25 mouse cellular contexts compared by ENCODE assay signal in the genomic region with DNA sequence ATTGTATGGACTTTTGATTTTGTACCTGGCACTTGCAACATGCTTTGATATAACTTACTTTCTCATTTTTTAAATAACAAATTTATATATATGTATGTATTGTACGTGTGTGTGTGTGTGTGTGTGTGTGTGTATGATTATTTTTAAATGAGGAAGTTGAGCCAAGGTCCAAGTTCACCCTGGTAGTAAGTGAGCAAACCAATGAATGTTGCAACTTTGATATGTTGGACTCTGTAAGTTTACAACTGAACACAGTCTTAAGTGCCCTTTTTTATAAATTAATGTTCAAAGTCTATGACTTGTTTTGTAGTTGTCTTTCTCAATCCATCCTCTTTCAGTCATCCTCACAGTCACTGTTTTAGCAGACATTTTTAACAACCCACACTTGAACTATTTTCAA.
DNase-seq lines count a peak whose midpoint lies in the region; ATAC-seq and TF ChIP-seq lines count a peak whose summit lies in the region.
"Had no signal": no experiment of that assay in that cellular context is flagged by ENCODE, and none has a peak within 500 bp of the region (broad histone marks: within the 10 kb centered on the region; RNA-seq: fewer than 3 reads in every experiment).

No protein-coding gene starts in this region.

- H3K36me3 ChIP-seq in hindbrain, embryonic 10.5 days = no peaks in the 10 kb centered on the region
- no peaks in the 10 kb centered on the region for H3K36me3 ChIP-seq in hindbrain, embryonic 14.5 days (replicated peaks; ENCODE audit: control insufficient read depth, insufficient read depth)
- H3K36me3 ChIP-seq in intestine, embryonic 16.5 days (ENCODE audit: control insufficient read depth, insufficient read depth, low read length) = no peaks in the 10 kb centered on the region
- no peaks in the 10 kb centered on the region for H3K36me3 ChIP-seq in intestine, embryonic 15.5 days
- no peaks in the 10 kb centered on the region for H3K36me3 ChIP-seq in midbrain, embryonic 11.5 days (ENCODE audit: control insufficient read depth, insufficient read depth, low read length)
- H3K36me3 ChIP-seq in midbrain, postnatal 0 days (ENCODE audit: insufficient read depth, low read length) = no peaks in the 10 kb centered on the region
- H3K36me3 ChIP-seq in midbrain, embryonic 14.5 days (ENCODE audit: control insufficient read depth, insufficient read depth, low read length) = no peaks in the 10 kb centered on the region
- H3K36me3 ChIP-seq in forebrain, postnatal 0 days (ENCODE audit: insufficient read depth) = no peaks in the 10 kb centered on the region
- H3K36me3 ChIP-seq: embryonic facial prominence, embryonic 12.5 days; embryonic facial prominence, embryonic 15.5 days; heart, embryonic 12.5 days; heart, embryonic 15.5 days; hindbrain, embryonic 15.5 days had no signal

- no peaks in the 10 kb centered on the region for H3K9me3 ChIP-seq in hindbrain, embryonic 10.5 days
- H3K9me3 ChIP-seq in hindbrain, embryonic 14.5 days (ENCODE audit: control insufficient read depth, low read length) = no peaks in the 10 kb centered on the region
- no peaks in the 10 kb centered on the region for H3K9me3 ChIP-seq in intestine, embryonic 16.5 days (ENCODE audit: control insufficient read depth, low read length)
- no peaks in the 10 kb centered on the region for H3K9me3 ChIP-seq in intestine, embryonic 15.5 days
- no peaks in the 10 kb centered on the region for H3K9me3 ChIP-seq in midbrain, embryonic 11.5 days (ENCODE audit: control insufficient read depth, low read length)
- no peaks in the 10 kb centered on the region for H3K9me3 ChIP-seq in midbrain, postnatal 0 days (ENCODE audit: low read length)
- no peaks in the 10 kb centered on the region for H3K9me3 ChIP-seq in midbrain, embryonic 14.5 days (ENCODE audit: control insufficient read depth, low read length)
- no peaks in the 10 kb centered on the region for H3K9me3 ChIP-seq in forebrain, postnatal 0 days (ENCODE audit: low read length)
- H3K9me3 ChIP-seq: embryonic facial prominence, embryonic 12.5 days; embryonic facial prominence, embryonic 15.5 days; heart, embryonic 12.5 days; heart, embryonic 15.5 days; hindbrain, embryonic 15.5 days had no signal

- WGBS in hindbrain, embryonic 10.5 days = 88% methylated on average over 1 of the region's 1 CpGs
- 89% methylated on average over 1 of the region's 1 CpGs for WGBS in hindbrain, embryonic 14.5 days
- WGBS in intestine, embryonic 16.5 days = 63% methylated on average over 1 of the region's 1 CpGs
- WGBS in intestine, embryonic 15.5 days = 60% methylated on average over 1 of the region's 1 CpGs
- WGBS in midbrain, embryonic 11.5 days = 83% methylated on average over 1 of the region's 1 CpGs
- WGBS in midbrain, postnatal 0 days = 95% methylated on average over 1 of the region's 1 CpGs
- 76% methylated on average over 1 of the region's 1 CpGs for WGBS in midbrain, embryonic 14.5 days
- WGBS in forebrain, postnatal 0 days = 91% methylated on average over 1 of the region's 1 CpGs

- H3K27ac ChIP-seq in hindbrain, embryonic 10.5 days = peak overlapping the region; percentile 78
- no peak overlapping the region for H3K27ac ChIP-seq in hindbrain, embryonic 14.5 days
- no peak overlapping the region for H3K27ac ChIP-seq in intestine, embryonic 16.5 days (ENCODE audit: low read length)
- no peak overlapping the region for H3K27ac ChIP-seq in intestine, embryonic 15.5 days
- peak overlapping the region; percentile 35; the same call in 1 of the 2 replicates for H3K27ac ChIP-seq in midbrain, embryonic 11.5 days (ENCODE audit: low read depth, low read length)
- H3K27ac ChIP-seq in midbrain, postnatal 0 days (ENCODE audit: low read depth, low read length) = no peak overlapping the region
- peak overlapping the region; percentile 16 for H3K27ac ChIP-seq in midbrain, embryonic 14.5 days (replicated peaks; ENCODE audit: low read depth, low read length)
- H3K27ac ChIP-seq in forebrain, postnatal 0 days (ENCODE audit: low read depth, low read length) = no peak overlapping the region
- H3K27ac ChIP-seq: embryonic facial prominence, embryonic 12.5 days; embryonic facial prominence, embryonic 15.5 days; heart, embryonic 15.5 days; hindbrain, embryonic 15.5 days had no signal

- no peak for ATAC-seq in hindbrain, embryonic 14.5 days (ENCODE audit: low FRiP score)
- peak; percentile 48; the same call in 1 of the 2 replicates for ATAC-seq in intestine, embryonic 16.5 days
- ATAC-seq in intestine, embryonic 15.5 days = no peak
- no peak for ATAC-seq in midbrain, embryonic 11.5 days (ENCODE audit: low FRiP score)
- no peak for ATAC-seq in midbrain, postnatal 0 days (ENCODE audit: low FRiP score)
- no peak for ATAC-seq in midbrain, embryonic 14.5 days (ENCODE audit: low FRiP score, low TSS enrichment)
- no peak for ATAC-seq in forebrain, postnatal 0 days
- ATAC-seq: activated CD4-positive, CD25-positive, alpha-beta regulatory T cell, adult 4 months; forebrain, embryonic 14.5 days; inflammation-experienced regulatory T-cells, adult 6 months had no signal

- no peak for TF ChIP-seq CTCF in midbrain, postnatal 0 days (IDR thresholded peaks at IDR 0.05)
- TF ChIP-seq CTCF in forebrain, postnatal 0 days (IDR thresholded peaks at IDR 0.05; ENCODE audit: low read depth) = no peak

- H3K4me3 ChIP-seq in hindbrain, embryonic 10.5 days = no peak overlapping the region
- H3K4me3 ChIP-seq in hindbrain, embryonic 14.5 days (replicated peaks; ENCODE audit: low read length) = no peak overlapping the region
- no peak overlapping the region for H3K4me3 ChIP-seq in intestine, embryonic 16.5 days (ENCODE audit: low read length)
- H3K4me3 ChIP-seq in intestine, embryonic 15.5 days (replicated peaks) = no peak overlapping the region
- no peak overlapping the region for H3K4me3 ChIP-seq in midbrain, embryonic 11.5 days (ENCODE audit: low read depth, low read length)
- H3K4me3 ChIP-seq in midbrain, postnatal 0 days (ENCODE audit: low read depth, low read length) = no peak overlapping the region
- no peak overlapping the region for H3K4me3 ChIP-seq in midbrain, embryonic 14.5 days (replicated peaks; ENCODE audit: low read depth, low read length)
- no peak overlapping the region for H3K4me3 ChIP-seq in forebrain, postnatal 0 days (ENCODE audit: low read depth, low read length)
- H3K4me3 ChIP-seq: embryonic facial prominence, embryonic 12.5 days; embryonic facial prominence, embryonic 15.5 days; heart, embryonic 12.5 days; heart, embryonic 15.5 days; hindbrain, embryonic 15.5 days had no signal

- H3K27me3 ChIP-seq in hindbrain, embryonic 10.5 days (ENCODE audit: insufficient read depth, poor library complexity, severe bottlenecking) = no peaks in the 10 kb centered on the region
- no peaks in the 10 kb centered on the region for H3K27me3 ChIP-seq in hindbrain, embryonic 14.5 days (ENCODE audit: control insufficient read depth, insufficient read depth, low read length)
- H3K27me3 ChIP-seq in intestine, embryonic 16.5 days (replicated peaks; ENCODE audit: control insufficient read depth, insufficient read depth, low read length) = no peaks in the 10 kb centered on the region
- H3K27me3 ChIP-seq in intestine, embryonic 15.5 days (replicated peaks) = no peaks in the 10 kb centered on the region
- H3K27me3 ChIP-seq in midbrain, embryonic 11.5 days (ENCODE audit: control insufficient read depth, insufficient read depth, low read length) = no peaks in the 10 kb centered on the region
- no peaks in the 10 kb centered on the region for H3K27me3 ChIP-seq in midbrain, postnatal 0 days (ENCODE audit: insufficient read depth, low read length)
- no peaks in the 10 kb centered on the region for H3K27me3 ChIP-seq in midbrain, embryonic 14.5 days (ENCODE audit: control insufficient read depth, insufficient read depth, low read length)
- H3K27me3 ChIP-seq in forebrain, postnatal 0 days (ENCODE audit: insufficient read depth, low read length) = no peaks in the 10 kb centered on the region
- H3K27me3 ChIP-seq: embryonic facial prominence, embryonic 12.5 days; embryonic facial prominence, embryonic 15.5 days; heart, embryonic 12.5 days; heart, embryonic 15.5 days; hindbrain, embryonic 15.5 days had no signal

- no peak for DNase-seq in hindbrain, embryonic 10.5 days (ENCODE audit: low spot score)
- DNase-seq in hindbrain, embryonic 14.5 days (ENCODE audit: low spot score) = no peak
- DNase-seq in midbrain, embryonic 11.5 days (ENCODE audit: low spot score, missing footprints) = no peak
- no peak for DNase-seq in midbrain, postnatal 0 days (ENCODE audit: low spot score)
- DNase-seq in midbrain, embryonic 14.5 days = no peak
- no peak for DNase-seq in forebrain, postnatal 0 days
- DNase-seq: adrenal gland, adult 8-10 months; adrenal gland, postnatal 25 days; cerebellum, adult 18-20 months; cerebellum, adult 9-10 months; cerebellum, postnatal 14 days; gastrocnemius, postnatal 25 days; heart, adult 18-20 months; heart, postnatal 10 days; heart, postnatal 36 days had no signal

- H3K4me2 ChIP-seq in hindbrain, embryonic 14.5 days (replicated peaks) = no peak overlapping the region
- H3K4me2 ChIP-seq in intestine, embryonic 16.5 days (ENCODE audit: low read depth, low read length) = no peak overlapping the region
- no peak overlapping the region for H3K4me2 ChIP-seq in intestine, embryonic 15.5 days (replicated peaks)
- no peak overlapping the region for H3K4me2 ChIP-seq in midbrain, embryonic 11.5 days
- no peak overlapping the region for H3K4me2 ChIP-seq in midbrain, postnatal 0 days (ENCODE audit: low read depth, low read length, poor library complexity, severe bottlenecking)
- H3K4me2 ChIP-seq in midbrain, embryonic 14.5 days (ENCODE audit: low read length) = no peak overlapping the region
- no peak overlapping the region for H3K4me2 ChIP-seq in forebrain, postnatal 0 days (ENCODE audit: low read depth)
- H3K4me2 ChIP-seq: embryonic facial prominence, embryonic 12.5 days; embryonic facial prominence, embryonic 15.5 days; heart, embryonic 12.5 days; heart, embryonic 15.5 days; hindbrain, embryonic 15.5 days had no signal

- no peak overlapping the region for H3K9ac ChIP-seq in hindbrain, embryonic 14.5 days
- no peak overlapping the region for H3K9ac ChIP-seq in intestine, embryonic 16.5 days (ENCODE audit: low read depth, low read length)
- H3K9ac ChIP-seq in intestine, embryonic 15.5 days = no peak overlapping the region
- no peak overlapping the region for H3K9ac ChIP-seq in midbrain, embryonic 11.5 days (ENCODE audit: low read length)
- H3K9ac ChIP-seq in midbrain, postnatal 0 days (replicated peaks; ENCODE audit: low read length, poor library complexity, severe bottlenecking) = no peak overlapping the region
- no peak overlapping the region for H3K9ac ChIP-seq in midbrain, embryonic 14.5 days (replicated peaks; ENCODE audit: low read length)
- H3K9ac ChIP-seq in forebrain, postnatal 0 days = no peak overlapping the region
- H3K9ac ChIP-seq: embryonic facial prominence, embryonic 12.5 days; embryonic facial prominence, embryonic 15.5 days; heart, embryonic 12.5 days; heart, embryonic 15.5 days; hindbrain, embryonic 15.5 days had no signal

- H3K4me1 ChIP-seq in hindbrain, embryonic 10.5 days (replicated peaks) = peaks cover 32% of the 10 kb centered on the region
- peaks cover 7% of the 10 kb centered on the region; the same call in 1 of the 2 replicates for H3K4me1 ChIP-seq in hindbrain, embryonic 14.5 days (replicated peaks; ENCODE audit: control insufficient read depth, insufficient read depth, low read length)
- H3K4me1 ChIP-seq in intestine, embryonic 16.5 days (ENCODE audit: control insufficient read depth, insufficient read depth, low read length) = no peaks in the 10 kb centered on the region
- H3K4me1 ChIP-seq in intestine, embryonic 15.5 days (replicated peaks) = no peaks in the 10 kb centered on the region
- H3K4me1 ChIP-seq in midbrain, embryonic 11.5 days (ENCODE audit: control insufficient read depth, insufficient read depth, low read length) = no peaks in the 10 kb centered on the region; the same call in 1 of the 2 replicates
- no peaks in the 10 kb centered on the region for H3K4me1 ChIP-seq in midbrain, postnatal 0 days (ENCODE audit: insufficient read depth, low read length)
- no peaks in the 10 kb centered on the region; the same call in 1 of the 2 replicates for H3K4me1 ChIP-seq in midbrain, embryonic 14.5 days (ENCODE audit: control insufficient read depth, insufficient read depth, low read length)
- no peaks in the 10 kb centered on the region for H3K4me1 ChIP-seq in forebrain, postnatal 0 days (ENCODE audit: insufficient read depth)
- H3K4me1 ChIP-seq: embryonic facial prominence, embryonic 12.5 days; embryonic facial prominence, embryonic 15.5 days; heart, embryonic 12.5 days; heart, embryonic 15.5 days; hindbrain, embryonic 15.5 days had no signal

Comparison
In these comparisons a context has a peak if more than half of its experiments do, and no peak if none do; other contexts are left out.
1. H3K27ac ChIP-seq: peak in hindbrain, embryonic 10.5 days (single experiment), midbrain, embryonic 11.5 days (single experiment) and midbrain, embryonic 14.5 days (single experiment); none in hindbrain, embryonic 14.5 days (single experiment), intestine, embryonic 16.5 days (single experiment), intestine, embryonic 15.5 days (single experiment), midbrain, postnatal 0 days (single experiment) and forebrain, postnatal 0 days (single experiment).